Mouse (Mus musculus) limb, embryonic 10.5 days (tissue): Measurements from ENCODE around the gene Ucma. TPM values are rescaled to one million over a fixed set of nuclear protein-coding genes. Genes with fewer than 3 reads are reported as not detected.

Source experiments
- DNase-seq: peaks from one replicate; pipeline ENCODE4 v3.0.0-alpha.2; 2017; ENCODE audit warnings: low spot score
- H3K27ac ChIP-seq: fragments of 300-500 bp; sonication (generic); 2 replicates; pipeline ENCODE4 v1.5.1; 2016; ENCODE audit warnings: mild to moderate bottlenecking
- H3K27me3 ChIP-seq: fragments of 300-500 bp; sonication (generic); 2 replicates; pipeline ENCODE4 v1.6.1; 2016; ENCODE audit warnings: low read depth, mild to moderate bottlenecking; ENCODE audit not compliant: poor library complexity, severe bottlenecking
- H3K36me3 ChIP-seq: fragments of 300-500 bp; sonication (generic); 2 replicates; pipeline ENCODE4 v1.6.1; 2016; ENCODE audit warnings: mild to moderate bottlenecking, moderate library complexity
- H3K4me1 ChIP-seq: fragments of 300-500 bp; sonication (generic); 2 replicates; pipeline ENCODE4 v1.6.1; 2016
- H3K4me3 ChIP-seq: fragments of 300-500 bp; sonication (generic); 2 replicates; pipeline ENCODE4 v1.5.1; 2016; ENCODE audit warnings: mild to moderate bottlenecking, moderate library complexity
- H3K9me3 ChIP-seq: fragments of 300-500 bp; sonication (generic); replicated peaks from 2 replicates; pipeline ENCODE4 v1.6.1; 2016; ENCODE audit warnings: mild to moderate bottlenecking
- WGBS: fragments of 180-500 bp; shearing (Covaris S2); methylation state at CpG from one replicate; pipeline ENCODE4 v1.1.7; 2016; 5-methylcytosine and 5-hydroxymethylcytosine counted together
- polyA plus RNA-seq: library from polyadenylated mRNA; unstranded; fragments of >200 nt; fragmentation: Nextera tagmentation; extraction: Ambion mirVana; gene quantifications from 2 replicates; pipeline ENCODE4 v1.2.1, GENCODE M21; 2016

The Ucma gene
- polyA plus RNA-seq, 1 experiment from 2014 or later = not detected

GRCm38 (mm10) chr2:5034801-5035200, 58.9 kb downstream of the Ucma start:
- no peaks in the 10 kb centered on the region for H3K27me3 ChIP-seq
- H3K4me3 ChIP-seq = no peak overlapping the region
- H3K27ac ChIP-seq = no peak overlapping the region
- 89% methylated on average over 8 of the region's 8 CpGs for WGBS
- H3K4me1 ChIP-seq = no peaks in the 10 kb centered on the region
- no peaks in the 10 kb centered on the region for H3K9me3 ChIP-seq
- no peaks in the 10 kb centered on the region for H3K36me3 ChIP-seq
- DNase-seq = no peak

- DNase-seq = no peak
- Histone ChIP-seq H3K27ac (no peak overlapping the region), H3K9me3 (no peaks in the 10 kb centered on the region), H3K4me1 (no peaks in the 10 kb centered on the region), H3K4me3 (no peak overlapping the region), H3K36me3 (no peaks in the 10 kb centered on the region), H3K27me3 (no peaks in the 10 kb centered on the region)
- WGBS = 84% methylated on average over 9 of the region's 9 CpGs
Observed at GRCm38 (mm10) chr2:5035241-5035640, 59.3 kb downstream of the Ucma start.

Other genes with a start within 250 kb of the Ucma start
- 139 and 147 TPM in 2 replicates for gene Sephs1, start 94.6 kb upstream of the Ucma start, polyA plus RNA-seq
- 23.9 and 36.9 TPM in 2 replicates for gene Phyh, start 57.1 kb upstream of the Ucma start, polyA plus RNA-seq
- gene Mcm10, start 36.7 kb downstream of the Ucma start, polyA plus RNA-seq = 78.2 and 92.8 TPM in 2 replicates
- 7.1 and 7.8 TPM in 2 replicates for gene Optn, start 87.9 kb downstream of the Ucma start, polyA plus RNA-seq
- gene Ccdc3, start 161.7 kb downstream of the Ucma start, polyA plus RNA-seq = 1.4 and 4.0 TPM in 2 replicates